Mouse (Mus musculus): ENCODE measurements around the gene Ddx60. TPM values are rescaled to one million over a fixed set of nuclear protein-coding genes. Genes with fewer than 3 reads are reported as not detected.

Gene Ddx60
- total RNA-seq, 2 experiments from 2014 or later: 1.3 to 3.1 TPM

GRCm38 (mm10) chr8:61984941-61985340 is 57.1 kb downstream of the Ddx60 start:
- no peak for DNase-seq
- intact Hi-C loops (cut with DNase I): loop anchor here (5.0 kb wide), 1 partner anchor 78 kb away; no protein-coding TSS in a partner anchor

- intact Hi-C loops (cut with DNase I): loop anchor here (5.0 kb wide), 1 partner anchor 79 kb away; no protein-coding TSS in a partner anchor
- no peak for DNase-seq
These were observed 58.0 kb downstream of the Ddx60 start for GRCm38 (mm10) chr8:61985703-61986475.

GRCm38 (mm10) chr8:61989464-61989863 is 61.6 kb downstream of the Ddx60 start:
- no peak for DNase-seq
- intact Hi-C loops (cut with DNase I): loop anchor here (2.0 to 5.0 kb wide), 2 partner anchors 15 to 82 kb away; no protein-coding TSS in a partner anchor

GRCm38 (mm10) chr8:61992796-61993195 is 64.9 kb downstream of the Ddx60 start:
- no peak for DNase-seq
- intact Hi-C loops (cut with DNase I): no loop called here

- no peak for DNase-seq
- intact Hi-C loops (cut with DNase I): no loop called here
These were observed 69.2 kb downstream of the Ddx60 start for GRCm38 (mm10) chr8:61997125-61997524.

- DNase-seq: no peak
- intact Hi-C loops (cut with DNase I): no loop called here
These were observed 86.3 kb downstream of the Ddx60 start for GRCm38 (mm10) chr8:62014166-62014565.

GRCm38 (mm10) chr8:62014582-62014981 is 86.7 kb downstream of the Ddx60 start:
- intact Hi-C loops (cut with DNase I): no loop called here
- no peak for DNase-seq

GRCm38 (mm10) chr8:62034351-62034750 is 106.5 kb downstream of the Ddx60 start:
- DNase-seq: no peak
- intact Hi-C loops (cut with DNase I): loop anchor here (2.0 kb wide), 1 partner anchor 140 kb away; no protein-coding TSS in a partner anchor

- no peak for DNase-seq
These were observed 118.9 kb downstream of the Ddx60 start for GRCm38 (mm10) chr8:62046809-62047208.

GRCm38 (mm10) chr8:62060357-62060756 is 132.5 kb downstream of the Ddx60 start:
- intact Hi-C loops (cut with DNase I): loop anchor here (2.0 to 10.0 kb wide), 2 partner anchors 166 to 1016 kb away; no protein-coding TSS in a partner anchor
- DNase-seq: peak in 1 of 2 experiments; percentile 3

More at GRCm38 (mm10) chr8:62046809-62047208, 118.9 kb downstream of the Ddx60 start:
- intact Hi-C loops (cut with DNase I): loop anchor here (10.0 kb wide), 1 partner anchor 512 kb away; no protein-coding TSS in a partner anchor

GRCm38 (mm10) chr8:62068305-62068704 is 140.4 kb downstream of the Ddx60 start:
- intact Hi-C loops (cut with DNase I): loop anchor here (10.0 kb wide), 1 partner anchor 1024 kb away; no protein-coding TSS in a partner anchor
- no peak for DNase-seq

GRCm38 (mm10) chr8:62080195-62080802 is 152.4 kb downstream of the Ddx60 start:
- intact Hi-C loops (cut with DNase I): loop anchor here (1.0 kb wide), 1 partner anchor 1797 kb away; no protein-coding TSS in a partner anchor
- DNase-seq: no peak

GRCm38 (mm10) chr8:62081804-62082203 is 153.9 kb downstream of the Ddx60 start:
- DNase-seq: no peak
- intact Hi-C loops (cut with DNase I): no loop called here

Other genes with a start within 250 kb of the Ddx60 start
- gene Palld, start 25.4 kb upstream of the Ddx60 start, total RNA-seq (2021): 100 to 1,000 TPM; 211 to 235 TPM
- gene Anxa10, start 195.1 kb downstream of the Ddx60 start, total RNA-seq (2021): not detected